Mouse (Mus musculus): ENCODE results near the gene Clstn2. TPM values are rescaled to one million over a fixed set of nuclear protein-coding genes. Genes with fewer than 3 reads are reported as not detected.

The Clstn2 gene
- total and polyA plus RNA-seq, 3 experiments, result not detected

DNA sequence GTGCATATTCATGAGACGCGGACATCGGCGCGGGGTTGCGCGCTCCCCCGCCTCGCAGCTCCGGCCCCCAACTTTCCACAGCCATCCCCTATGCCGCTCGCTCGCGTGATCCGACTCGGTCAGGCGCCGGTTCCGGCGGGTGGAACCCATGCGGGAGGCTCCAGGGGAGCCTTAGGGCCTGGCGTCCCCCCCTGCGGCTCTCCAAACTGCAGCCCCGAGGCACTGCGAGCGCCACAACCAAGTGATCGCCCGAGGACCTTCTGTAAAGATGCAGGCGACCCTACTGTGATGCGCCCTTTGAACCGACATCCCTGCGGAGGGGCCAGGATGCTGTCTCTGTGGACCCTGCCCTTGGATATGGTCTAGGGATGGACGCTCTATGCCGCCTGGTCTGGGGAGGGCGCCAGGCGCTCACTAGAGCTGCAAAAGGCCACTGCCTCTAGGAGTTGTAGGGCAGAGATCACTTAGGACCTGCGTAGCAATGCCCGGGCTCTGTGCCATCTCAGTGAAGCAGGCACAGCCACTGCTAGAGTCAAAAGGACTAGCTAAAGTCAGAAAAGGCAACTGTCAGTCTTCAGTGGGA, 383 bp upstream of the Clstn2 start:
- no peak for DNase-seq (ENCODE audit: low read depth, low spot score)
- H3K36me3 ChIP-seq (ENCODE audit: control insufficient read depth in 1 of 2, insufficient read depth in 2 of 2, low read length in 2 of 2), result no peaks in the 10 kb centered on the region
- TF ChIP-seq MAZ (IDR thresholded peaks at IDR 0.05; ENCODE audit: low read depth, low read length) (no peak), POLR2A (IDR thresholded peaks at IDR 0.05; ENCODE audit: control insufficient read depth in 1 of 2, insufficient read depth in 1 of 2, low read depth in 1 of 2, low read length in 2 of 2, poor library complexity in 1 of 2) (no peak), ELF1 (IDR thresholded peaks at IDR 0.05; ENCODE audit: low read depth, low read length) (no peak), MXI1 (IDR thresholded peaks at IDR 0.05; ENCODE audit: low read depth, low read length) (no peak)
- H3K79me2 ChIP-seq (ENCODE audit: control insufficient read depth, insufficient read depth, low read length, poor library complexity), result no peaks in the 10 kb centered on the region
- no peak overlapping the region for H3K9ac ChIP-seq (ENCODE audit: control insufficient read depth, low read depth, low read length, poor library complexity, severe bottlenecking)
- H3K9me3 ChIP-seq (replicated peaks; ENCODE audit: insufficient read depth, low read length), result no peaks in the 10 kb centered on the region
- no peak overlapping the region for H3K27ac ChIP-seq (ENCODE audit: control insufficient read depth, low read depth, low read length)
- no peak overlapping the region for H3K4me3 ChIP-seq (ENCODE audit: control insufficient read depth in 1 of 2, insufficient read depth in 1 of 2, low read depth in 2 of 2, low read length in 2 of 2)
- no peaks in the 10 kb centered on the region for H3K27me3 ChIP-seq (ENCODE audit: control insufficient read depth in 1 of 2, insufficient read depth in 2 of 2, low read length in 2 of 2)
- H3K4me1 ChIP-seq (ENCODE audit: control insufficient read depth in 1 of 2, insufficient read depth in 2 of 2, low read length in 2 of 2), result no peaks in the 10 kb centered on the region

DNA sequence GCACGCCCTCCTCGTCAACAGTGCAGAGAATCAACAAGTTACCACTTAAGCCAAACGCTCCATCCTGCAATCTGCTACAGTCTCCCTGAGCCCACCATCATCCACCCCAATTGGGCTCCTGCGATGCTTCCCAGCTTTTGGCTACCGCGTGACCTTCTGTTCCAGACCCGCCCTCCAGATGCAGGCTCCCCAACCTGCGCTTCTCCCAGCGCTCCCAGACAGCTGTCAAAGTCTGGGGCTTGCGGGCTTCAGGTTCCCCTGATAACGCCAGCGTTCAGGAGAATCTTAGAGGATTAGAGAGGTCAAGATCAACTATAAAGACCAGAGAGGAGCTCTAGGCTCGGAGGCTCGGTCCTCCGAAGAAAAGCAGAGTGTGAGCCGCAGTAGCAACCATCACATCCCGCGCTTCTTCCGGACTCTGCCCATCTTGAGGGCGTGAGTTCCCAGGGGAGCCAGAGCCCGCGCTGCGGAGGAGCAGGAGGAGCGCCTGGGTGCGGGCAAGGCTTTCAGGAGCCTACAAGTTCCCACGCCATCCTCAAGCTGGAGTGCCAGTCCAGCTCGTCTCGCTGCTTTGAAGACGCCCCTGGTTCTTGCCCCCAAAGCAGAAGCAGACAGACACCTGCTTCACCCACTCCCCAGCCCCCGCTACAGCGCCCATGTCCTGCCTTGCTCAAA, 946 bp downstream of the Clstn2 start:
- DNase-seq (ENCODE audit: low read depth, low spot score), result no peak
- Histone ChIP-seq H3K4me3 (ENCODE audit: control insufficient read depth in 1 of 2, insufficient read depth in 1 of 2, low read depth in 2 of 2, low read length in 2 of 2) (no peak overlapping the region), H3K9ac (ENCODE audit: control insufficient read depth, low read depth, low read length, poor library complexity, severe bottlenecking) (no peak overlapping the region), H3K27me3 (ENCODE audit: control insufficient read depth in 1 of 2, insufficient read depth in 2 of 2, low read length in 2 of 2) (no peaks in the 10 kb centered on the region), H3K27ac (ENCODE audit: control insufficient read depth, low read depth, low read length) (no peak overlapping the region), H3K9me3 (replicated peaks; ENCODE audit: insufficient read depth, low read length) (no peaks in the 10 kb centered on the region), H3K79me2 (ENCODE audit: control insufficient read depth, insufficient read depth, low read length, poor library complexity) (no peaks in the 10 kb centered on the region), H3K4me1 (ENCODE audit: control insufficient read depth in 1 of 2, insufficient read depth in 2 of 2, low read length in 2 of 2) (no peaks in the 10 kb centered on the region), H3K36me3 (ENCODE audit: control insufficient read depth in 1 of 2, insufficient read depth in 2 of 2, low read length in 2 of 2) (no peaks in the 10 kb centered on the region)
- no peak for TF ChIP-seq KAT2A (conservative IDR thresholded peaks at IDR 0.05; ENCODE audit: low read depth, low read length)
- TF ChIP-seq CHD1 (IDR thresholded peaks at IDR 0.05; ENCODE audit: low read depth, low read length), result no peak
- no peak for TF ChIP-seq POLR2AphosphoS2 (IDR thresholded peaks at IDR 0.05; ENCODE audit: low read length)
- no peak for TF ChIP-seq MYC (IDR thresholded peaks at IDR 0.05; ENCODE audit: low read depth, low read length)
- no peak for TF ChIP-seq RCOR1 (IDR thresholded peaks at IDR 0.05; ENCODE audit: low read depth, low read length)
- TF ChIP-seq POLR2A (IDR thresholded peaks at IDR 0.05; ENCODE audit: control insufficient read depth in 1 of 2, insufficient read depth in 1 of 2, low read depth in 1 of 2, low read length in 2 of 2, poor library complexity in 1 of 2), result no peak
- TF ChIP-seq SMC3 (IDR thresholded peaks at IDR 0.05; ENCODE audit: low read depth, low read length), result no peak
- no peak for TF ChIP-seq MAZ (IDR thresholded peaks at IDR 0.05; ENCODE audit: low read depth, low read length)
- TF ChIP-seq SIN3A (IDR thresholded peaks at IDR 0.05; ENCODE audit: low read length), result no peak
- no peak for TF ChIP-seq EP300 (IDR thresholded peaks at IDR 0.05; ENCODE audit: low read depth in 1 of 2, low read length in 2 of 2)
- TF ChIP-seq MYB (IDR thresholded peaks at IDR 0.05; ENCODE audit: low read depth, low read length), result no peak
- no peak for TF ChIP-seq POLR2AphosphoS5 (IDR thresholded peaks at IDR 0.05; ENCODE audit: borderline replicate concordance, low read depth, low read length)

DNA sequence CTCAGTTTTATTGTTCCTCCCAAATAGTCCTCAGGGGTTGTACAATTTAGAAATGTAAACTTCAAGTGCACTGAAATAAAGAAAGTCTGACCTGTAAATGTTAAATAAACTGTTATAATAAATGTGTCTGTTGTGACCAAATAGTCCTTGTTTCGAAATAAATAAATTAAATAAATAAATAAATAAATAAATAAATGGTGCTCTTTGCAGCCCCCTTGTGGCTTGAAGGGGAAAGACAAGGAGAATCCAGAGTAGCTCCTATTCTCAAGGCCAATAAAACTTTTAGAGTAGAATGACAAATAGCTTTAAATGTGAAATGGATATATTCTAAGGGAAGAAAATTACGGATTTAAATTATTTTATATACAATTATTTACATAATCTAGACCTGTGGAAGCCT, 2.3 kb downstream of the Clstn2 start:
- TF ChIP-seq ETS1 (IDR thresholded peaks at IDR 0.05; ENCODE audit: low read depth, low read length) (no peak), RAD21 (IDR thresholded peaks at IDR 0.05; ENCODE audit: low read depth, low read length) (peak; percentile 7), EP300 (IDR thresholded peaks at IDR 0.05; ENCODE audit: low read depth in 1 of 2, low read length in 2 of 2) (no peak), CTCF (IDR thresholded peaks at IDR 0.05 in 2 of 3, conservative IDR thresholded peaks at IDR 0.05 in 1 of 3; ENCODE audit: control insufficient read depth in 1 of 3, insufficient read depth in 1 of 3, low read depth in 2 of 3, low read length in 3 of 3, poor library complexity in 1 of 3, severe bottlenecking in 1 of 3) (peak in 1 of 3 experiments; percentile 24; a peak in 1 of 6 replicates), SMC3 (IDR thresholded peaks at IDR 0.05; ENCODE audit: low read depth, low read length) (peak; percentile 28; the same call in 1 of the 2 replicates)
- Histone ChIP-seq H3K9me3 (replicated peaks; ENCODE audit: insufficient read depth, low read length) (no peaks in the 10 kb centered on the region), H3K27me3 (ENCODE audit: control insufficient read depth in 1 of 2, insufficient read depth in 2 of 2, low read length in 2 of 2) (no peaks in the 10 kb centered on the region), H3K9ac (ENCODE audit: control insufficient read depth, low read depth, low read length, poor library complexity, severe bottlenecking) (no peak overlapping the region), H3K27ac (ENCODE audit: control insufficient read depth, low read depth, low read length) (no peak overlapping the region), H3K4me3 (ENCODE audit: control insufficient read depth in 1 of 2, insufficient read depth in 1 of 2, low read depth in 2 of 2, low read length in 2 of 2) (no peak overlapping the region), H3K79me2 (ENCODE audit: control insufficient read depth, insufficient read depth, low read length, poor library complexity) (no peaks in the 10 kb centered on the region), H3K36me3 (ENCODE audit: control insufficient read depth in 1 of 2, insufficient read depth in 2 of 2, low read length in 2 of 2) (no peaks in the 10 kb centered on the region), H3K4me1 (ENCODE audit: control insufficient read depth in 1 of 2, insufficient read depth in 2 of 2, low read length in 2 of 2) (no peaks in the 10 kb centered on the region)
- DNase-seq (ENCODE audit: low read depth, low spot score), result no peak
